Mouse (Mus musculus) liver, embryonic 14.5 days (tissue): ENCODE data around the gene Psmg3.

Experiments used
- CTCF ChIP-seq: IDR thresholded peaks from 2 replicates; pipeline ENCODE4 v1.5.1; 2016; ENCODE audit warnings: antibody characterized with exemption, low read depth, control low read depth
- EP300 ChIP-seq: IDR thresholded peaks from 2 replicates; pipeline ENCODE4 v1.6.1; 2016; ENCODE audit warnings: antibody characterized with exemption, low read depth

GRCm38 (mm10) chr5:139792159-139792775, 34.4 kb downstream of the Psmg3 start:
- TF ChIP-seq EP300 = no peak
- TF ChIP-seq CTCF = no peak
